Mouse (Mus musculus) heart, postnatal 25 days (tissue): ENCODE results near the gene Gm10378. TPM values are rescaled to one million over a fixed set of nuclear protein-coding genes. Genes with fewer than 3 reads are reported as not detected.
"Not testable (repeated sequence)": the region's sequence is repeated elsewhere in the genome, so short reads cannot be mapped to it uniquely, and the experiment has no call there.

ENCODE experiments used
- DNase-seq: peaks from one replicate; pipeline ENCODE4 v3.0.0; 2022; ENCODE audit warnings: low spot score
- intact Hi-C: fragments of 180-260 bp; cut with DNase I; formaldehyde crosslinking; loops from one replicate; pipeline ENCODE4 v1.15.1; 2025
- microRNA-seq: library from miRNA; unstranded; fragments of <30 nt; microRNA quantifications from one replicate; pipeline ENCODE4 v1.2.0, GENCODE M21; 2022
- total RNA-seq, 2 experiments: library from RNA; stranded (reverse); gene quantifications; 2 replicates each; pipeline ENCODE4 v1.2.3; 2021

Gene Gm10378
- not detected for total RNA-seq

GRCm38 (mm10) chr14:42655638-42656037, at the start of gene Gm10378:
Gene Gm10378, plus strand, starts transcription at chr14:42655938.
- DNase-seq, intact Hi-C loops: not testable (repeated sequence)

GRCm38 (mm10) chr14:42641817-42642216, 13.9 kb upstream of the Gm10378 start, which contains the start of gene Gm3633:
Gene Gm3633, minus strand, starts transcription at chr14:42641917.
- DNase-seq, intact Hi-C loops: not testable (repeated sequence)

Small RNA genes lying within 50 kb of the gene (microRNA-seq; reads per million reads assigned to microRNA genes)
- gene Gm23620 = not detected
- gene Gm25228 = not detected

Other genes with a start within 250 kb of the Gm10378 start
- not detected for gene Gm8005, start 216.3 kb upstream of the Gm10378 start, total RNA-seq
- not detected for gene Gm8011, start 192.1 kb upstream of the Gm10378 start, total RNA-seq
- not detected for gene Gm8020, start 153.6 kb upstream of the Gm10378 start, total RNA-seq
- gene Gm8024, start 131.7 kb upstream of the Gm10378 start, total RNA-seq = not detected
- not detected for gene Gm17124, start 56.1 kb upstream of the Gm10378 start, total RNA-seq
- not detected for gene Gm3633, start 14.0 kb upstream of the Gm10378 start, total RNA-seq
- gene Gm3015, start 112.9 kb downstream of the Gm10378 start, total RNA-seq = not detected
- gene Gm10377, start 142.0 kb downstream of the Gm10378 start, total RNA-seq = not detected
- gene Gm21977, start 197.5 kb downstream of the Gm10378 start, total RNA-seq = not detected